Mouse (Mus musculus) CD8-positive naive resting alpha-beta T cell, adult 2 months (primary cell): ENCODE data around the gene Tnfsf10.

Source experiments
- DNase-seq, 2 experiments: peaks; one replicate each; pipeline ENCODE4 v3.0.0; 2022; ENCODE audit warnings: low read depth in 2 of 2, low spot score in 2 of 2

The Tnfsf10 gene

GRCm38 (mm10) chr3:27370125-27370524 lies 53.3 kb downstream of the Tnfsf10 start:
- no peak for DNase-seq

- no peak for DNase-seq
These were observed 53.9 kb downstream of the Tnfsf10 start for GRCm38 (mm10) chr3:27370582-27371275.

- DNase-seq = no peak
These were observed 54.4 kb downstream of the Tnfsf10 start, which contains the start of gene Ghsr for GRCm38 (mm10) chr3:27371276-27371621. Gene Ghsr (plus strand): TSS chr3:27371351.

GRCm38 (mm10) chr3:27371725-27372650 lies 55.2 kb downstream of the Tnfsf10 start:
- DNase-seq = no peak

- no peak for DNase-seq
These were observed 57.6 kb downstream of the Tnfsf10 start for GRCm38 (mm10) chr3:27374396-27374795.

- DNase-seq = no peak
These were observed 61.1 kb downstream of the Tnfsf10 start for GRCm38 (mm10) chr3:27377935-27378334.

GRCm38 (mm10) chr3:27384836-27385235 lies 68.0 kb downstream of the Tnfsf10 start:
- DNase-seq = no peak

- no peak for DNase-seq
These were observed 73.1 kb downstream of the Tnfsf10 start for GRCm38 (mm10) chr3:27389923-27390322.
